Mouse (Mus musculus): ENCODE results near the gene Rmdn2.

Rmdn2 gene
- long read RNA-seq, experiment 1, transcript Rmdn2-208 (11 exons, 2,118 nt): major isoform, 102 of 198 reads
- long read RNA-seq, experiment 1, partial matches to known transcripts: 10 of 198 reads
- long read RNA-seq, experiment 1, other reads (novel, unspliced or antisense): 84 of 198 reads
- long read RNA-seq, experiment 2, transcript Rmdn2-208 (11 exons, 2,118 nt): major isoform, 106 of 235 reads
- long read RNA-seq, experiment 2, partial matches to known transcripts: 23 of 235 reads
- long read RNA-seq, experiment 2, other reads (novel, unspliced or antisense): 102 of 235 reads

DNA sequence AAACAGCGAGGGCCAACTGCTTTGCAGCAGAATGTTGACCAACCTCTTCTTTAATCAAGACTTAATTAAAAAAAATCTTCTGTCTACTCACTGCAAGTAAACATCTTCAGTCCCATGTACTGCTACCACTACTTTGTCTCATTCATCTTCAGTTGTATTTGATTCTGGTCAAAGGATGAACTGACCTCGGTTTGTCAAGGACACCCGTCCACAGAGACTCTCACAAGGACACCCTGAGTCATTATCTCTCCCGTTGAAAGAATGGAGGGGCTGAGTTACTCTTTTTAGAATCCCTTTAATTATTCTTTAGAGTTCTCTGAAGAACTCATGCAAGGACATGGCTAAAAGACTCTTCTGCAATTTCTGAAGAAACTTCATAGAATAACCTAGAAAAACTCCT, at the start of gene Rmdn2:
Gene Rmdn2 (plus strand): TSS at position 319 of the 400 bp plus-strand sequence.
- intact Hi-C loops (cut with DNase I): no loop called here

- intact Hi-C loops (cut with DNase I): no loop called here
Measured at GRCm38 (mm10) chr17:79563067-79563620, 48.5 kb upstream of the Rmdn2 start.

- intact Hi-C loops (cut with DNase I): no loop called here
Measured at GRCm38 (mm10) chr17:79563721-79564120, 47.9 kb upstream of the Rmdn2 start.

DNA sequence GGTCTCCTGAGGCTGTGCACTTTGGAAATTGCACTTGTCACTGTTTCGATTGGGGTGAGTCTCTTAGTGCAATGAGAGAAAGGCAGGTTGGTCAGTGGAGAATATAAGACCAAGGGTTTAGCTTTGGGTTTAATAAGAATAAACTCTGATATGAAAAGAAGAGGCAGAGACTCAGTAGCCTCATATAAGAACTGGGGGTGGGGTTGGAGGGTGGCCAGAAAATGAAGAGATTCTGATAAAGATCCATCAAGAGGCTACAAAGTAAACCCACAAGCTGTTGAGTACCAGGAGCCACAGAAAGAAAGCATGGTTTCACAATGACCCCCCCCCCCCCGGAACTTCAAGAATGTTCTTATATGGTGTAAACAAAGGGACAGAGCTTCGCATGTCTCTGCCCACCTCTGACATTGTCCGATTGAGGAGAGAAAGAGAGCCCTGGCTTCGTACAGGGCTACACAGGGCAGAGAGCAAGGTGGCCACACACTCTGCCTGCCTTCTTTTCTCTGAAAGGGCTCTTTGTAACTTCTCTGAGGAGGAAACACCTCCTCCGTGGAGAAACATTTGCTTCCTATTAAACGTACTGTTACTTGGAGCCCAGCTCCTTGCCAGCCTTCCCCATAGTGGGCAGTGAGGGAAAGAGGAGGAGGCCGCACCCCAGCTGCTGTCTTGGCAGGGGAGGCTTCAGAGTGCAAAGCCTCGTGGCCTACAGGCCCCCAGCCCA, 46.3 kb upstream of the Rmdn2 start:
- intact Hi-C loops (cut with DNase I): no loop called here

- intact Hi-C loops (cut with DNase I): loop anchor here (2.0 kb wide), 1 partner anchor 458 kb away; no protein-coding TSS in a partner anchor
Measured at GRCm38 (mm10) chr17:79568401-79568800, 43.3 kb upstream of the Rmdn2 start.

- intact Hi-C loops (cut with DNase I): no loop called here
Measured at GRCm38 (mm10) chr17:79578328-79578727, 33.3 kb upstream of the Rmdn2 start.

DNA sequence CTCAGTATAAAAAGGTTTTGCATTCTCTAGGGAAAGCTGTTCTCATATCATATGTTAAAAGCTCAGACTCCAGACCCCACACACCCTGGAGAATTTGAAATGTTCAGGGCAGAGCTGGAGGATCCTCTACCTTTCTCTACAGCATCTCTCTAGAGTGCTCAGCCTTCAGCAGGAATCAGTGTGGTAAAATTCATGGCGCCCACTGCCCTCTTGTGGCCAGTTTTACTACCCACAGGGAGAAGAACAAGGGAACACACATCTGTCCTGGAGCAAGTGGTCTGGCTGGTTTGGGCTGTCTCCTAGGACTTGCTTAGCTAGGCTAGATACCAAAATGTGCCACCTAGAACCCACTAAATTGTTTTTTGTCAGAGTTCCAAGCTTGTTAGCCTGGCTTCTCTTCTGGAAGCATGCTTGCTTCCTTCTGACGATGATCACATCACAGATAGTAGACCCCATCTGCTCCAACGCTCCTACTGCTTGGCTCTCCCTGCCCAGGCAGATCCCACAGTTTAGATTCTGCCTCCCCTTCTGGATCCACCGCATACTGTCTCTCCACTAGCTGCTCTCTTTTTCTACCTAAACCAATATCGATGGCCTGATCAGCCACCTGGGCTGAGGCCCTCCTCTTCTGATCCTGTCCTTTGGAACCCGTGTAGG, 31.3 kb upstream of the Rmdn2 start:
- intact Hi-C loops (cut with DNase I): loop anchor here (2.0 kb wide), 1 partner anchor 470 kb away; no protein-coding TSS in a partner anchor

GRCm38 (mm10) chr17:79583466-79583865, 28.2 kb upstream of the Rmdn2 start:
- intact Hi-C loops (cut with DNase I): no loop called here

- intact Hi-C loops (cut with DNase I): no loop called here
Measured at GRCm38 (mm10) chr17:79584246-79584800, 27.3 kb upstream of the Rmdn2 start.

DNA sequence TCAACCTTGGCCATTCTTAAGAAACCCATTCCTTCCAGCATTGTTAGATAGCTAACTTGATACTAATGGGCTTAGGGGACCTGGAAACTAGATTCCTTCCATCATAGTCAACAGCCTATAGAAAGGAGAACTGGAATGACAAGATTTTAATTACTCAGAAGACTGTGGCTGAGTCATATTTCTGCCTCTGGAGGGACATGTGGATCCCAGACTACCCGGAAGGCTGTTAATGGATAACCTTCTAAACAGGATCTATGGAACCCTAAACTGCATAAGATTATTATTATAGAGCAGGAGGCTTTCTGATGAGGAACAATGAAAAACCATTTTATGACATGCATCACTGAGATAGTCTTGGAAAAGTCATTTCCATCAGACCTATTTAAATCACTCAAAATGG, 21.8 kb upstream of the Rmdn2 start:
- intact Hi-C loops (cut with DNase I): no loop called here

DNA sequence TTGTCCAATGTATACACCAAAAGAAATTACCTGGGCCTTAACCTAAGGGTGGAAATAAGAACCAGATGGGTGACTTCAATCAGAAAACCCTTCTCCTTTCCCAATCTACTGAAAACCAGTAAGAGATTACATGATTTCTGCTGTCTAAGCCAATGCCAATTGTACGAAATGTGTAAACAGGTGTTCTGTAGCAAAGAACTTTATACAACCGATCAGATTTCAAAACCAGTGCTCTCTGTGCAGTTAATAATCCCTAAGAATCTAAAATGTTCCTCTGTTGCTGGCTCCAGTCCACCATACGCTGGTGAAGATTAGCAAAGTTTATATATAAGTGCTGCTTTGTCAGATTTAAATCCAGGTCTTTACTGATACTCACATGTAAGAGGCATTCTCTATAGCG, 15.7 kb upstream of the Rmdn2 start:
- intact Hi-C loops (cut with DNase I): no loop called here

DNA sequence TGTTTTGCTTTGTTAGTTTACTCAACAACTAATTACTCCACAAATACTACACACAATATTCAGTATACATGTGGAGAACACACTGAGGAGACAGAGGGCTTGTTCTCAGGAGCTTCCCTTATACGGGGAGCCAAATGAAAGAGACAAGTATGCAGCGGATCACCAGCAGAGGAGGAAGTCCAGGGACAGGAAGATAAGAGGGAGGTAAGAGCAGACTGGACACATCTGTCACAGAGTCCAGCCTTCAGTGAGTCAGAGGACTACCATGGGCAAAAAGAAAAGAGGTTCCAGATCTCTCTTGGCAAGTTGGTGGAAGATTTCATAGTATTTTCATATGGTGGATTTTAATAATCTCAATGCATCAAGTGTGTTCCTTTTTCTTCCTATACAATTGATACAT, 13.5 kb upstream of the Rmdn2 start:
- intact Hi-C loops (cut with DNase I): no loop called here

- intact Hi-C loops (cut with DNase I): no loop called here
Measured at GRCm38 (mm10) chr17:79598596-79599577, 12.8 kb upstream of the Rmdn2 start.

- intact Hi-C loops (cut with DNase I): no loop called here
Measured at GRCm38 (mm10) chr17:79600108-79600507, 11.6 kb upstream of the Rmdn2 start.

DNA sequence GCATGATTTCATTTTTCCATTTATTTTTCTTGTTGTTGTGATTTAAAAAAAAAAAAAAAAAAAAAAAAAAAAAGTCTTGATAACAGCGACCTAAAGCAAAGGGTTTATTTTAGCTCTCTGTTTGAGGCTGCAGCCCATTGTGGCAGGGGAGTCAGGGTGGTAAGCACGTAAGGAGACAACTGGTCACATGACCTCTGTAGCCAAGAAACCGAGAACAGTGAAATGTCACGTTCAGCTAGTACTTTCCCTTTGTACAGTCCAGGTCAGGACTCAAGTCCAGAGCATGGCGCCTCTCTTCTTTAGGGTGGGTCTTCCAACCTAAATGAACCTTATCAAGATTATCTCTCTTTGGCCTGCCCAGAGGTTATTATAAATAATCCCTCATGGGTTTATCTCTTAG, 9.3 kb upstream of the Rmdn2 start:
- intact Hi-C loops (cut with DNase I): no loop called here

DNA sequence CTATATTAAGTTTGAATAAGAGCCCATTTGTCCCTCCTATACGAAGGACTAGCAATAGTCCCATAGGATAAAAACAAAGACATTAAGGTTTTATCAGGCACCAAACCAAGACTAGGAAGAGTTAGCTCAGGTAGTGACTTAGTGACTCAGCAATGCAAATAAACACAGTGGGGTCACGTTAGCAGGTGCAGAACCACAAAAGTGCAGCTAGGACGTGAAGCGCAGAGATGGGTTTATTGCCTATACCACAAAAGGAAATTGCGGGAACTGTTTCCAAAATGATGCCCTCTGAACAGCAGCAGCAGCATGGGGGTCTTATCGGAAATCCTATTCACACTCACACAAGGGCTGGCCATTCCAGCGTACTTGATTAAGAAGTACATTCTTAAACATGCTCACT, 8.2 kb upstream of the Rmdn2 start:
- intact Hi-C loops (cut with DNase I): no loop called here

DNA sequence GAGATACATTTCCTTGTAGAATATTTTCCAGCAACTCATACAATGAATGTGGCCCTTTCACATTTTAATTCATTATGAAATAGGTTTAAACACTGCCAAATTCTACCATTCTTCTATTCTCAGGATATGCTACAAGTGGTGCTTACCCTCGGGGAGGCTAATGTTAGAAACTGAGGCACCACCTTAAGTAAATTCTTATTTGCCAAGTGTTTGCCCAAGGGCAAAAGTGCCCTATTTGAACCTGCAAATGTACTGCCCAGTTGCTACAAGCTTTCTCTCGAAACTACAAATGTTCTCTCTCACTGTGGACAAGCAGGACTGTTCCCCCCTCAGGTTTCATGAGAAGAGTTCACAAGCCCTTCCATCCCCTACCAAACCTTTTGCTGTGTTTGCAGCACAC, 5.9 kb upstream of the Rmdn2 start:
- intact Hi-C loops (cut with DNase I): no loop called here

DNA sequence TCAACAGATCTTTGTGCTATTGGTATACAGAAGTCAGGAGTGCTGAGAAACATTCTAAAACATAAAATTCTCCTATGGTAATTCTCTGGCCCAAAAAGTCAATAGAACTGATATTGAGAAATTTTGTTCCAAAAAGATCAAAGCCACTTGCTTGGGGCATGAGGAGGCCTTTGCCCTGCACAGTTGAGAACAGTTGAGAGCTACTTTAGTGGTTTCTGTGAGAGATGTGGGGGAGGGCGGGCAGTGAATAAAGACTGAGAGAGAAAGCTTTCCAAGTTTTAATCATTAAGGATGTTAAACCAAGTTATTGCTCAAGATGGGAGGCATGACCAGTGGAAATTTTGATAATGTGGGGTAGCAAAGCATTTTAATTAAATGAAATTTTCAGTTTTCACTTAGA, 2.0 kb upstream of the Rmdn2 start:
- intact Hi-C loops (cut with DNase I): no loop called here

- intact Hi-C loops (cut with DNase I): no loop called here
Measured at GRCm38 (mm10) chr17:79610163-79610755, 1.4 kb upstream of the Rmdn2 start.

All from adrenal gland (tissue).